Mouse (Mus musculus): ENCODE measurements around the gene Snx13. TPM values are rescaled to one million over a fixed set of nuclear protein-coding genes. Genes with fewer than 3 reads are reported as not detected.
A peak's percentile ranks its signal among the peaks of the same experiment; 100 is the strongest.

Snx13 gene
- polyA plus RNA-seq, 1 experiment = 39.0 TPM

GRCm38 (mm10) chr12:35046310-35046998 is 532 bp upstream of the Snx13 start:
- TF ChIP-seq POLR2A (IDR thresholded peaks at IDR 0.05; ENCODE audit: borderline replicate concordance, low read depth, low read length) (no peak), CTCF (IDR thresholded peaks at IDR 0.05; ENCODE audit: low read depth, low read length) (no peak)
- peak overlapping the region; percentile 82 for H3K27ac ChIP-seq (ENCODE audit: insufficient read depth, low read depth, low read length)

GRCm38 (mm10) chr12:35047320-35048225 is 587 bp downstream of the Snx13 start:
- TF ChIP-seq POLR2A (IDR thresholded peaks at IDR 0.05; ENCODE audit: borderline replicate concordance, low read depth, low read length) (no peak), CTCF (IDR thresholded peaks at IDR 0.05; ENCODE audit: low read depth, low read length) (no peak)

More at GRCm38 (mm10) chr12:35046310-35046998, 532 bp upstream of the Snx13 start:
- Histone ChIP-seq H3K4me3 (ENCODE audit: insufficient read depth, low read length) (peak overlapping the region; percentile 79), H3K4me1 (ENCODE audit: control insufficient read depth, insufficient read depth, low read length) (peaks cover 28% of the 10 kb centered on the region)

DNA sequence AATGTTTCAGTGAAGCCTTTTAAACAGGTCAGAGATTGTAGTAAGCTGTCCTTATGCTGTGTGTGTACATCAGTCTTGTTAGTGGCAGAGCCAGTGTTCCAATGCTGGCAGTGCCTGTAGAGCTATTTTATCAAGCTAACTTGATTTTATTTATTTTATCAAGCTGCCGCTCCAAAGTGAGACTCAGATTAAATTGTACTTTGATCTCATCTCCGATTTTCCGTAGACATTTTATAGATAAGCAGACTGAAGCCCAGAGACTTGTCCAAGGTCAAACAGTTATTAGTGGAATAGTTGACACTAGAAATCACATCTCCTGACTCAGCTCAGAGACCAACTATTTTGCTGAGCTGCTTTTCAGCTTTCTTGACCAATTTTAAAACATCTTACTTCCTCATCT is 1.9 kb downstream of the Snx13 start:
- Histone ChIP-seq H3K4me1 (ENCODE audit: control insufficient read depth, insufficient read depth, low read length) (peaks cover 28% of the 10 kb centered on the region), H3K27ac (ENCODE audit: insufficient read depth, low read depth, low read length) (peak overlapping the region; percentile 72), H3K4me3 (ENCODE audit: insufficient read depth, low read length) (no peak overlapping the region)
- TF ChIP-seq CTCF (IDR thresholded peaks at IDR 0.05; ENCODE audit: low read depth, low read length) = no peak
- no peak for TF ChIP-seq POLR2A (IDR thresholded peaks at IDR 0.05; ENCODE audit: borderline replicate concordance, low read depth, low read length)

More at GRCm38 (mm10) chr12:35047320-35048225, 587 bp downstream of the Snx13 start:
- Histone ChIP-seq H3K4me1 (ENCODE audit: control insufficient read depth, insufficient read depth, low read length) (peaks cover 22% of the 10 kb centered on the region), H3K4me3 (ENCODE audit: insufficient read depth, low read length) (peak overlapping the region; percentile 79), H3K27ac (ENCODE audit: insufficient read depth, low read depth, low read length) (peak overlapping the region; percentile 94)

DNA sequence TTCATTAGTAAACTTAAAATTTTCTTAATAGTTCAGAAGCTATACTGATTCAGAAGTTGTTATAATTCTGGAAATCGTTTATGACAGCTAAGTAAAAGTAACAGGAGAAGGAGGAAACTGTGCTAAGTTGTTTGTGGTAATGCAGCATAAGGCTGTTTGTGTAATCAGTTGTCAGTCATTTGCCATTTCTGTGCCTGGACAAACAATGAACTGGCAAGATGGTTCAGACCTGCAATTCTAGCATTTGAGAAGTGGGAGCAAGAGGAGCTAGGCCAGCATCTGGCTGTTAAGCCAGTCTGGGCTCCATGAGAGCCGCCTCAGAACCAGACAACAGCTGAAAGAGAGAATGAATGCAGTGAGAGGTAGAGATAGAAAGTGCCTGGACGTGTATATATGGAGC is 3.5 kb downstream of the Snx13 start:
- Histone ChIP-seq H3K27ac (ENCODE audit: insufficient read depth, low read depth, low read length) (peak overlapping the region; percentile 36), H3K4me1 (ENCODE audit: control insufficient read depth, insufficient read depth, low read length) (peaks cover 26% of the 10 kb centered on the region), H3K4me3 (ENCODE audit: insufficient read depth, low read length) (0 out of 2 replicates have a peak overlapping the region, but pooled peaks have one; percentile 1)
- TF ChIP-seq CTCF (IDR thresholded peaks at IDR 0.05; ENCODE audit: low read depth, low read length) = no peak
- no peak for TF ChIP-seq POLR2A (IDR thresholded peaks at IDR 0.05; ENCODE audit: borderline replicate concordance, low read depth, low read length)

- Histone ChIP-seq H3K4me1 (ENCODE audit: control insufficient read depth, insufficient read depth, low read length) (peaks cover 26% of the 10 kb centered on the region), H3K27ac (ENCODE audit: insufficient read depth, low read depth, low read length) (peak overlapping the region; percentile 18; the same call in 1 of the 2 replicates), H3K4me3 (ENCODE audit: insufficient read depth, low read length) (no peak overlapping the region)
- TF ChIP-seq CTCF (IDR thresholded peaks at IDR 0.05; ENCODE audit: low read depth, low read length) (no peak), POLR2A (IDR thresholded peaks at IDR 0.05; ENCODE audit: borderline replicate concordance, low read depth, low read length) (no peak)
These were observed 4.2 kb downstream of the Snx13 start for GRCm38 (mm10) chr12:35050964-35051758.

DNA sequence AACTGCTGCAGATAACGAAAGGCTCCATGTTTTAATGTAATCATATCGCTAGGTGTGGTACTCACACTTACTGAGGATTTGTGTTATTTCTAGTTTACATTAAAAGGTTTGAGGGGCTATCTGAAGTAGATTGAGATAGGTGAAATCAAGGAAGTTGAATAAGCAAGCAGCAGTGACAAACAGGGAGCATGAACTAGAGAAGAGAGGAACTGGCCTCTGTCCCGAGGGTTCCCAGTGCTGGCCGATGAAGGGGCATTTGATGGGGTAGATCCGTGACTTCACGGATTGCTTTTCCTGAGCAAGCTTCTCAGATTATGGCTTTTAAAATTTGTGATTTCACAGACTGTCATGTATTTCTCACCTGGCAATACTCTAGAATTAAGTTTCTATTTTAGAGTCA is 7.4 kb downstream of the Snx13 start:
- peaks cover 24% of the 10 kb centered on the region for H3K4me1 ChIP-seq (ENCODE audit: control insufficient read depth, insufficient read depth, low read length)
- no peak overlapping the region; the same call in 1 of the 2 replicates for H3K4me3 ChIP-seq (ENCODE audit: insufficient read depth, low read length)
- peak overlapping the region; percentile 45 for H3K27ac ChIP-seq (ENCODE audit: insufficient read depth, low read depth, low read length)
- TF ChIP-seq POLR2A (IDR thresholded peaks at IDR 0.05; ENCODE audit: borderline replicate concordance, low read depth, low read length) (no peak), CTCF (IDR thresholded peaks at IDR 0.05; ENCODE audit: low read depth, low read length) (no peak)

GRCm38 (mm10) chr12:35055114-35056095 is 8.4 kb downstream of the Snx13 start:
- TF ChIP-seq POLR2A (IDR thresholded peaks at IDR 0.05; ENCODE audit: borderline replicate concordance, low read depth, low read length) (no peak), CTCF (IDR thresholded peaks at IDR 0.05; ENCODE audit: low read depth, low read length) (no peak)
- Histone ChIP-seq H3K4me1 (ENCODE audit: control insufficient read depth, insufficient read depth, low read length) (peaks cover 22% of the 10 kb centered on the region), H3K27ac (ENCODE audit: insufficient read depth, low read depth, low read length) (peak overlapping the region; percentile 50), H3K4me3 (ENCODE audit: insufficient read depth, low read length) (no peak overlapping the region)

DNA sequence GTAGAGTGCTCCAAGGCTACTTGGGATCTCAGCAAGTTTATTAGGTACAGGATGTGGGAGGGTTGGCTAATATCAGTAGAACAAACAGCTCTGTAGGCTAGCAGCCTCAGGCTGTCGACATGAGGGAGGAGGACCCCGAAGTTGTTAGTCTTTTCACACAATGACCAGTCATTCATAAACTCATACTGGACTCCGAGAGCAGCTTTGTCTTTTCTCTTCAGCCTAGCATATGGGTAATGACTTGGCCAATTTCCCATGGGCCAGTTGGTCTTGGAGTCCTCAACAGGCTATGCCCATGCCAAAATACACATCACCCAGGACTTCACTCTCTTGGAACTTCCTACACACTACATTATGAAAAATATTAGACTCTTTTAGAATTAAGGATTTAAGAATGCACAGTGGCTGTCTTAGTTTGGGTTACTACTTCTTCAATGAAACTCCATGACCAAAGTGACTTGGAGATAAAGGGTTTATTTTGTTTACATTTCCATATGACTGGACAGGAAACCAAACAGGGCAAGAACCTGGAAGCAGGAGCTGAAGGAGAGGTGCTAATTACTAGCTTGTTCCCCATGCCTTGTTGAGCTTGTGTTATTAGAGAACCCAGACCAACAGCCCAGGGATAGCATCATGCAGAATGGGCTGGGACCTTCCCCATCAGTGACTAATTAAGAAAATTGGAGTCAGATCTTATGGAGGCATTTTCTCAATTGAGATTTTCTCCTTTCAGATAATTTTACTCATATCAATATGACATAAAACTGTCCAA is 16.9 kb downstream of the Snx13 start:
- H3K4me3 ChIP-seq (ENCODE audit: insufficient read depth, low read length) = no peak overlapping the region
- no peak overlapping the region for H3K27ac ChIP-seq (ENCODE audit: insufficient read depth, low read depth, low read length)
- H3K4me1 ChIP-seq (ENCODE audit: control insufficient read depth, insufficient read depth, low read length) = peaks cover 23% of the 10 kb centered on the region
- TF ChIP-seq POLR2A (IDR thresholded peaks at IDR 0.05; ENCODE audit: borderline replicate concordance, low read depth, low read length) (no peak), CTCF (IDR thresholded peaks at IDR 0.05; ENCODE audit: low read depth, low read length) (no peak)
